Mouse (Mus musculus): ENCODE measurements around the gene Cd69. TPM values are rescaled to one million over a fixed set of nuclear protein-coding genes. Genes with fewer than 3 reads are reported as not detected.

Cd69 gene
- polyA plus RNA-seq (2014; fragmentation: Nextera tagmentation; extraction: Ambion mirVana), result not detected in 2 replicates

DNA sequence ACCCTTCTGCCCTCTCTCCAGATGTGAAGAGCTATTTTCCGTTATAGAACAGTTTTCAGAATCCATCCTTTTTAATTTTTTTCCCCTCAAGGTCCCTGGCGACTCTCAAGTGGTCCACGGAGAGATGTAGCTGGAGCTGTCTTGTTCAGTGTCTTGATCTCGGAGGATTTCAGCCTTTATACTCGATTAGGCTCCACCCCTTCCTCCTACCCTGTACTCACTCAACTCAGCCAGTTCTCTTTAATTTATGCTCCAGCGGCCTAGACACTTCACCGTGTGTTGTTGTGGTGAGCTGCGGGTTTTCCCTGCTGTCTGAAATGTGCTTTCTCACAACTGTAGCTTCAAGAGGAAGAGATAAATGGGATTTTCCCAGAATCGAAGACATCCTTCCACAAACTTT is at the start of gene Cd69:
Cd69 (minus strand) TSS at position 217 of the 400 bp plus-strand sequence.
- Histone ChIP-seq H3K4me1 (replicated peaks; ENCODE audit: control insufficient read depth, insufficient read depth, low read length) (no peaks in the 10 kb centered on the region), H3K4me3 (replicated peaks; ENCODE audit: low read length) (no peak within 1 kb of the TSS), H3K27me3 (ENCODE audit: control insufficient read depth, insufficient read depth, low read length) (no peaks in the 10 kb centered on the region), H3K9ac (no peak within 1 kb of the TSS), H3K36me3 (replicated peaks; ENCODE audit: control insufficient read depth, insufficient read depth) (no peaks in the 10 kb centered on the region), H3K9me3 (ENCODE audit: control insufficient read depth, low read length) (no peaks in the 10 kb centered on the region), H3K4me2 (replicated peaks) (no peak within 1 kb of the TSS), H3K27ac (no peak within 1 kb of the TSS)
- 81% methylated on average over 9 of the region's 9 CpGs for WGBS
- no peak for ATAC-seq (ENCODE audit: low FRiP score)
- DNase-seq (ENCODE audit: low spot score), result no peak

DNA sequence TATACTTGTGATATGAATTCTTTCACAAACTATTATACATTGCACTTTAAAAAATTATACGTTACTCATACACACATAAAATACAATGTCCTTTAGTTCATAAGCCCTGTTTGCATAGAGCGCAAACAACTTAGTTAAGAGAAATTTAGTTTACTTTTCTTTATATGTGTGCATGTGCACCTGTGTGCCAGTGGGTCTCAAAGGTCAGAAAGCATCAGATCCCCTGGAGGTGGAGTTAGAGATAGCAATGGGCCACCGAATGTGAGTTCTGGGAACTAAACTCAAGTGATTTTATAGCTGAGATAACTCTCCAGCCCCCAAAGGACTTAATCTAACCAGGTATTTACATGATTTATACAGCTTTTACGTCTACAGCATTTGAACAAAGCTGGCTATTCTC is 44.1 kb upstream of the Cd69 start:
- Histone ChIP-seq H3K27ac (no peak overlapping the region), H3K4me1 (replicated peaks; ENCODE audit: control insufficient read depth, insufficient read depth, low read length) (no peaks in the 10 kb centered on the region), H3K4me3 (replicated peaks; ENCODE audit: low read length) (no peak overlapping the region), H3K4me2 (replicated peaks) (no peak overlapping the region), H3K27me3 (ENCODE audit: control insufficient read depth, insufficient read depth, low read length) (no peaks in the 10 kb centered on the region), H3K9me3 (ENCODE audit: control insufficient read depth, low read length) (no peaks in the 10 kb centered on the region), H3K36me3 (replicated peaks; ENCODE audit: control insufficient read depth, insufficient read depth) (no peaks in the 10 kb centered on the region), H3K9ac (no peak overlapping the region)
- no peak for ATAC-seq (ENCODE audit: low FRiP score)
- no peak for DNase-seq (ENCODE audit: low spot score)
- WGBS, result 79% methylated on average over 4 of the region's 4 CpGs

DNA sequence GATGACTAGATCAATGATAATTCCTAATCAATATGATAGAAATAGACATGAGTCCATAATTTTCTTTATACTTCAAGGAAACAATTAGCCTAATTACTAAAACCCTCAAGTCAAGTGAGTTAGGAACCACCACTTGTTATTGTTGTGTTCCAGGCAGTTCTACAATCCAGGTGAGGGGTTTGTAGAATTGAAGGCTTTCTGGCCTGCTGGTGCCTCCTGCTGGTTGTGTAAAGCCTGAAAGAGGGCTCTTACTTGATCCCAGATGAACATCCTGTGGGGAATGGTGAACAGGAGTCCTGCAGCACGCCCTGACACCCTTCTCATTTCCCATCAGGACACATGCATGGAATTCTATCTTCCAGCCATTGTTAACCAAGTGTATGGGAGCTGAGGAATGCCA is 43.2 kb upstream of the Cd69 start:
- Histone ChIP-seq H3K27me3 (ENCODE audit: control insufficient read depth, insufficient read depth, low read length) (no peaks in the 10 kb centered on the region), H3K4me2 (replicated peaks) (no peak overlapping the region), H3K4me1 (replicated peaks; ENCODE audit: control insufficient read depth, insufficient read depth, low read length) (no peaks in the 10 kb centered on the region), H3K27ac (no peak overlapping the region), H3K9me3 (ENCODE audit: control insufficient read depth, low read length) (no peaks in the 10 kb centered on the region), H3K36me3 (replicated peaks; ENCODE audit: control insufficient read depth, insufficient read depth) (no peaks in the 10 kb centered on the region), H3K9ac (no peak overlapping the region), H3K4me3 (replicated peaks; ENCODE audit: low read length) (no peak overlapping the region)
- ATAC-seq (ENCODE audit: low FRiP score) (no peak), DNase-seq (ENCODE audit: low spot score) (no peak)
- 55% methylated on average over 1 of the region's 1 CpGs for WGBS

GRCm38 (mm10) chr6:129316463-129316862 is 41.2 kb upstream of the Cd69 start:
- H3K4me2 ChIP-seq (replicated peaks), result no peak overlapping the region
- ATAC-seq (ENCODE audit: low FRiP score) (no peak), DNase-seq (ENCODE audit: low spot score) (no peak)
- WGBS, result 70% methylated on average over 2 of the region's 2 CpGs
- H3K36me3 ChIP-seq (replicated peaks; ENCODE audit: control insufficient read depth, insufficient read depth), result no peaks in the 10 kb centered on the region
- no peaks in the 10 kb centered on the region for H3K4me1 ChIP-seq (replicated peaks; ENCODE audit: control insufficient read depth, insufficient read depth, low read length)
- H3K4me3 ChIP-seq (replicated peaks; ENCODE audit: low read length), result no peak overlapping the region
- no peaks in the 10 kb centered on the region for H3K9me3 ChIP-seq (ENCODE audit: control insufficient read depth, low read length)
- H3K27me3 ChIP-seq (ENCODE audit: control insufficient read depth, insufficient read depth, low read length), result no peaks in the 10 kb centered on the region
- H3K9ac ChIP-seq, result no peak overlapping the region
- H3K27ac ChIP-seq, result no peak overlapping the region

DNA sequence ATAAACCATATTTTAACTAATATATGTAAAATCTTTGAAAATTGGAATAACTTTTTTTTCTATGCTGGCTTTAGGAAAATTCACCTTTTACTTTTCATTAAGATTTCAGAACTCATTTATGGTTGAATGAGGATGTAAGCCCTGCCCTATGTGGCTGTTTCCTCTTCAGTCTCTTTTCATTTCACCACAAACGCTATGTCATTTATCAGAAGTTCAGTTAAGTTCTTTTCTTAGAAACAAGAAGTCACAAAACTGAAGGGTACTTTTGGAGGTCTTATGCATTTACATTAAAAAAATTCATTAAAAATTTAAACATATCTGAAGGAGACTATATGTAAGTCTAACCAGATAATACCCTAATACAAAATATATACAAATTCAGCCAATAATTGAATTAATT is 40.5 kb upstream of the Cd69 start:
- no peak overlapping the region for H3K4me3 ChIP-seq (replicated peaks; ENCODE audit: low read length)
- WGBS, result 90% methylated on average over 1 of the region's 1 CpGs
- DNase-seq (ENCODE audit: low spot score), result no peak
- no peaks in the 10 kb centered on the region for H3K36me3 ChIP-seq (replicated peaks; ENCODE audit: control insufficient read depth, insufficient read depth)
- no peak overlapping the region for H3K4me2 ChIP-seq (replicated peaks)
- H3K9ac ChIP-seq, result no peak overlapping the region
- no peaks in the 10 kb centered on the region for H3K9me3 ChIP-seq (ENCODE audit: control insufficient read depth, low read length)
- no peaks in the 10 kb centered on the region for H3K4me1 ChIP-seq (replicated peaks; ENCODE audit: control insufficient read depth, insufficient read depth, low read length)
- no peak overlapping the region for H3K27ac ChIP-seq
- no peak for ATAC-seq (ENCODE audit: low FRiP score)
- H3K27me3 ChIP-seq (ENCODE audit: control insufficient read depth, insufficient read depth, low read length), result no peaks in the 10 kb centered on the region

- DNase-seq (ENCODE audit: low spot score), result no peak
- Histone ChIP-seq H3K4me1 (replicated peaks; ENCODE audit: control insufficient read depth, insufficient read depth, low read length) (no peaks in the 10 kb centered on the region), H3K27ac (no peak overlapping the region), H3K9ac (no peak overlapping the region), H3K4me2 (replicated peaks) (no peak overlapping the region), H3K36me3 (replicated peaks; ENCODE audit: control insufficient read depth, insufficient read depth) (no peaks in the 10 kb centered on the region), H3K4me3 (replicated peaks; ENCODE audit: low read length) (no peak overlapping the region), H3K9me3 (ENCODE audit: control insufficient read depth, low read length) (no peaks in the 10 kb centered on the region), H3K27me3 (ENCODE audit: control insufficient read depth, insufficient read depth, low read length) (no peaks in the 10 kb centered on the region)
- WGBS, result 87% methylated on average over 3 of the region's 3 CpGs
- no peak for ATAC-seq (ENCODE audit: low FRiP score)
Measured at GRCm38 (mm10) chr6:129314655-129315168, 39.5 kb upstream of the Cd69 start.

- no peak for DNase-seq (ENCODE audit: low spot score)
- ATAC-seq (ENCODE audit: low FRiP score), result no peak
- Histone ChIP-seq H3K36me3 (replicated peaks; ENCODE audit: control insufficient read depth, insufficient read depth) (no peaks in the 10 kb centered on the region), H3K4me2 (replicated peaks) (no peak overlapping the region), H3K9me3 (ENCODE audit: control insufficient read depth, low read length) (no peaks in the 10 kb centered on the region), H3K9ac (no peak overlapping the region), H3K4me1 (replicated peaks; ENCODE audit: control insufficient read depth, insufficient read depth, low read length) (no peaks in the 10 kb centered on the region), H3K27ac (no peak overlapping the region), H3K4me3 (replicated peaks; ENCODE audit: low read length) (no peak overlapping the region), H3K27me3 (ENCODE audit: control insufficient read depth, insufficient read depth, low read length) (no peaks in the 10 kb centered on the region)
- 84% methylated on average over 3 of the region's 3 CpGs for WGBS
Measured at GRCm38 (mm10) chr6:129312499-129312898, 37.3 kb upstream of the Cd69 start.

DNA sequence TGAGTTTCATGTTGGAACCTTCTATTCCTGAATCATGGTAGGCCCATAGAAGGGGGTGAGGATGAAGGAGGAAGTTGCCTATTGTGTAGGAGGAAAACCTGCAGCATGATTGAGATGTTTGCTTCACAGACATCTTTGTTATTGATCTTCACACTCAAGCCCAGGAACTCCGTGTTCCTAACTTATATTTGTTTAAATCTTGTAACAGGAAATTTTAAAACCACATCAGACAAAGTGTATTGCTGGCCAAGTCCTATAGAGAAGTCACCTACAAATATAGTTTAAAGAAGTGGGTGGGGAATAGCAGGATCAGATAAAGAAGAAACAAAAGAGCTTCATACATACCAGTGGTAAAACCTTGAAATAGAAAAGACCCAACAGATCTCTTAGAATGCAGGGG is 28.9 kb upstream of the Cd69 start:
- H3K36me3 ChIP-seq (replicated peaks; ENCODE audit: control insufficient read depth, insufficient read depth), result no peaks in the 10 kb centered on the region
- H3K4me2 ChIP-seq (replicated peaks), result no peak overlapping the region
- no peak overlapping the region for H3K9ac ChIP-seq
- WGBS, result 72% methylated on average over 1 of the region's 1 CpGs
- no peak overlapping the region for H3K27ac ChIP-seq
- no peak for DNase-seq (ENCODE audit: low spot score)
- no peak for ATAC-seq (ENCODE audit: low FRiP score)
- H3K9me3 ChIP-seq (ENCODE audit: control insufficient read depth, low read length), result no peaks in the 10 kb centered on the region
- no peaks in the 10 kb centered on the region for H3K4me1 ChIP-seq (replicated peaks; ENCODE audit: control insufficient read depth, insufficient read depth, low read length)
- no peak overlapping the region for H3K4me3 ChIP-seq (replicated peaks; ENCODE audit: low read length)
- H3K27me3 ChIP-seq (ENCODE audit: control insufficient read depth, insufficient read depth, low read length), result no peaks in the 10 kb centered on the region

GRCm38 (mm10) chr6:129288708-129289107 is 13.5 kb upstream of the Cd69 start:
- no peak overlapping the region for H3K27ac ChIP-seq
- H3K9me3 ChIP-seq (ENCODE audit: control insufficient read depth, low read length), result no peaks in the 10 kb centered on the region
- H3K27me3 ChIP-seq (ENCODE audit: control insufficient read depth, insufficient read depth, low read length), result no peaks in the 10 kb centered on the region
- DNase-seq (ENCODE audit: low spot score) (no peak), ATAC-seq (ENCODE audit: low FRiP score) (no peak)
- no peaks in the 10 kb centered on the region for H3K36me3 ChIP-seq (replicated peaks; ENCODE audit: control insufficient read depth, insufficient read depth)
- no peak overlapping the region for H3K4me3 ChIP-seq (replicated peaks; ENCODE audit: low read length)
- H3K4me1 ChIP-seq (replicated peaks; ENCODE audit: control insufficient read depth, insufficient read depth, low read length), result no peaks in the 10 kb centered on the region
- no peak overlapping the region for H3K9ac ChIP-seq
- no peak overlapping the region for H3K4me2 ChIP-seq (replicated peaks)

- no peak overlapping the region for H3K4me2 ChIP-seq (replicated peaks)
- 84% methylated on average over 7 of the region's 7 CpGs for WGBS
- no peak overlapping the region for H3K9ac ChIP-seq
- no peaks in the 10 kb centered on the region for H3K27me3 ChIP-seq (ENCODE audit: control insufficient read depth, insufficient read depth, low read length)
- DNase-seq (ENCODE audit: low spot score) (no peak), ATAC-seq (ENCODE audit: low FRiP score) (no peak)
- no peak overlapping the region for H3K4me3 ChIP-seq (replicated peaks; ENCODE audit: low read length)
- H3K27ac ChIP-seq, result no peak overlapping the region
- no peaks in the 10 kb centered on the region for H3K36me3 ChIP-seq (replicated peaks; ENCODE audit: control insufficient read depth, insufficient read depth)
- no peaks in the 10 kb centered on the region for H3K9me3 ChIP-seq (ENCODE audit: control insufficient read depth, low read length)
- H3K4me1 ChIP-seq (replicated peaks; ENCODE audit: control insufficient read depth, insufficient read depth, low read length), result no peaks in the 10 kb centered on the region
Measured at GRCm38 (mm10) chr6:129284384-129285104, 9.3 kb upstream of the Cd69 start.
